Mouse (Mus musculus) cerebellum, postnatal 25 days (tissue): ENCODE results near the gene Abcb6.

Source experiments
- DNase-seq, 2 experiments: peaks; one replicate each; pipeline ENCODE4 v3.0.0; 2021; ENCODE audit warnings: mixed read lengths in 2 of 2

Abcb6 gene

DNA sequence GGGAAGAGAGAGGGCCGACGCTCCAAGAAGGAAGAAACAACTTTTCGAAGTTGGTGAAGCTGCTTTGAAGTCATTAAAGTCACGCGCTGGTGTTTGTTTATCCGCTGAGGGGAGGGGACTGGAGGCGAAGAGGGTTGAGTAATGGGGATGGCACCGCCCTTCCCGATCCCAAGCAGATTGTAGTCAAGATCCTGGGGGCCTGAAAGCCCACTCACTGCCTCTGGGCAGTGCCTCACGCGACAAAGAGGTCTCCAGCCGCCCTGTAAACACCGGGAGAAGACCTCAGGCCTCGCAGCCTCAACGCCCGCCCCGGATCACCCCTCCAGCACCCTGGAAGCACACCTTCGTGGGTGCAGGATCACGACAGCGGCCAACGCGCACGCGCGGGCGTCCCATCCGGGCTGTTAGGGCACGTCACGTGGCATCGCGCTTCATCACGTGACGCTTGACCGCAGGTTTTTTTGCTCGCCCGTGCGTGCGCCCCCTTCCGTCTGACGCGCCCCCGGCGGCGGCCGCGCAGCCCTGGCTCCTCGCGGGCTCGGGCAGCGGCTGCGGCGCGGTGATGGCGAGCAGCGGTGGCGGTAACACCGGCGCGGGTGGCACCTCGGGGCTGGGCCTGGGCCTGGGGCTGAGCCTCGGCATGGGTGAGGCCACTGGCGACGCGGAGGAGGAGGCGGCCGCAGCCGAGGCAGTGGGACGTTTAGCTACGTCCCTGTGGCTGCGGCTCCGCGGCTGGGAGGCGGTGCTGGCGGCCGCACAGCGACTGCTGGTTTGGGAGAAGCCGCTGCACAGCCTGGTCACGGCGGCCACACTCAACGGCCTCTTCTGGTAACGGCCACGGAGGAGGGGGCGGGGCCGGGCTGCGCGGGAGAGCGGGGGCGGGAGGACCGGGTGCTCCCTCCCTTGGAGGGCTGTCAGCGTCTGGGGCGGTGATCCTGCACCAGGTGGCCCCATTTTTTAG lies 37.6 kb downstream of the Abcb6 start, which contains the start of the genes Cnppd1 and Retreg2:
Cnppd1 (minus strand) TSS at position 411 of the 961 bp plus-strand sequence.
Retreg2 (plus strand) TSS at position 478 of the 961 bp plus-strand sequence.
- peak; percentile 98 for DNase-seq

- DNase-seq = peak; percentile 65 to 71
Observed at GRCm38 (mm10) chr1:75141486-75142190, 38.6 kb downstream of the Abcb6 start.

DNA sequence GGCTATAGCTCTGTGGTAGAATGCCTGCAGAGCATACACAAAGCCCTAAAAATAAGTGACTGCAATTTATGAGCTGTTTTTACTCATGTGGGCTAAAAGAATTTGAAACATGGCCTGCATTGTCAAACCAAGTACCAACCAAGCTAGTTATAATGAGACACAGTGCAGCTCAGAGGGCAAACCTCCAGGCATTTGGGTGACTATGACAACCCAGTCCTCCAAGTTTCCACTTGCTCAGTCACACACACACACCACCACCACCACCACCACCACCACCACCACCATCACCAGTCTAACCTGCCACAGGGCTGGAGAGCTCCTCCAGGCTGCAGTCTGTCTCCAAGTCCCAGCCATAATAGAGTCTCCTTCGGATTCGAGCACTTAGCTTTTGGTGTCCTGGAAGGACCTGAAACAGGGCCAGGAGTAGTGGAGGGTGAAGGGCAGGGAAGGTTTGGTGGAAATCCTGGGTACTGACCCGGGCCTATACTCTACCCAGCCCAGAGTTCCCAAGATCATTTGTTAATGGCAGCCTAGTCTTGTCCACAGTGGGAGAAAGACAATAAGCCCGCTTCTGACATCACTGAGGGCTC lies 39.5 kb downstream of the Abcb6 start:
- no peak for DNase-seq

DNA sequence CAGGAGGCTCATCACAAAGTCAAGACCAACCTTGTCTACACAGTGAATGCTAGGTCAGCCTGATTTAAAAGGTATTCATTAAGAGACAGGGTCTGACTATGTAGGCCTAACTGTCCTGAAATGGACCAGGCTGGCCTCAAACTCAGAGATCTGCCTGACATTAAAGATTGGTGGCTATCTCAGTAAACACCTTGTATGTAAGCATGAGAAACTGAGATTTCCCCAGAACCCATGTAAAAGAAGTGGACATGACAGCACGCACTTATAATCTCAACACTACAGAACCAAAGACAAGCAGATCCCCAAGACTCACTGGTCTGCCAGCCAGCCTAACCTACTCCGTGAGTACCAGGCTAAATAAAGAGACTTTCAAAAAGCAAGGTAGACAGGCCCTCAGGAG lies 41.7 kb downstream of the Abcb6 start:
- no peak for DNase-seq

DNA sequence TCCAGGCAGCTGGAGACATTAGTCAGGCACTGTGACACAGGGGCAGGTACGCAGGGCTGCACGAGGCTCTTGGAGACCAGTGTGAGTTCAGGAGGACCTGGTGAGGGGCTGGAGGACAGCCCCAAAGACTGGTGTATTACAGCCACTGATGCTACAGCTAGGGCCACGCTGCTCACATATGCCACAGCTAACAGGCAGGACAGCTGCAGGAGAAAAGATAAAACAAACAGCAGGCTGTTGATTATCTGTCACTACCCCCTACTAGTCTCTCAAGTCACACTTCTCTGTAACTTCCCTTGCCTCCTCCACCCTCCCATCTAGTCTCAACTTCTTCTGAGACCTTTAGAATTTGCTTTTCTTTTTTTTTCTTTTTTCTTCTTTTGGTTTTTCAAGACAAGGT lies 43.5 kb downstream of the Abcb6 start:
- no peak for DNase-seq

- DNase-seq = no peak
Observed at GRCm38 (mm10) chr1:75136293-75136692, 43.9 kb downstream of the Abcb6 start.

- DNase-seq = no peak
Observed at GRCm38 (mm10) chr1:75133421-75134207, 46.6 kb downstream of the Abcb6 start, which contains the start of gene Slc23a3. Slc23a3 (minus strand) TSS chr1:75133890.

DNA sequence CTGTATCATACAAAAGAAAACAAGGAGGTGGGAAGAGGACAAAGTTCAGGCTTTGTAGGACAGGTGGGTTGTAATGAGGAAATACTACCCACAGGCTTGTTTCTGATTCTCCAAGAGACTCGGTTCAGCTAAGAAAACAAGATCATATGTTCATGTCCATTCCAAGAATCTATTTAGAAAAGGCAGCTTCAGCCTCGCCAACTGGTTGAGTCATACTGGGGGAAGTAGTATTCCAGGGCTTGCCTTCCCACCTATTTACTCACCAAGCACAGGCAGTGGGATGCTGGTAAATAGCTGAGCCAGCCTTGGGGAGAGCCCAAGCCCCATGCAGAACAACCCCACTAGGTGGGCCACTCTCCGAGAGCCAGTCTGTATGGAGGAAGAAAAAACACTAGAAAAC lies 51.6 kb downstream of the Abcb6 start:
- no peak for DNase-seq

DNA sequence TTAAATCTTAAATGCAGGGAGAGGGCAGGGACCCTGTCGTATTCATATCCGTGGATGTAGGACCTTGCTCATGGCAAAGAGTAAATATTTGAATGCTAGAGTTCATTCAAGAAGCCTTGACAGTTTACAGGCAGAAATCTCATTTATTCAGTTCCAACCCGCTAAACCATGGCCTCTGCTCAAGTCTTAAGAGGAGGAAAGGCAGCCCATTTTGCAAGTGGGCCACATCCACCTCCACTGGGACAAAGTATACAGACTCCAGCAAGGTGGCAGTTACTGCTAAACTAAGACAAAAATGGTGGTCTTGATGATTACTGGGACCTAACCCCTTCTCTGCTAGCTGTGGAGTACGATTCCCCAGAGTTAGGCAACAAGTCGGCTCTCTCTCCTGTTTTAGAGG lies 54.8 kb downstream of the Abcb6 start:
- DNase-seq = no peak

- peak; percentile 95 to 96 for DNase-seq
Observed at GRCm38 (mm10) chr1:75124346-75125321, 55.6 kb downstream of the Abcb6 start, which contains the start of gene Nhej1. Nhej1 (minus strand) TSS chr1:75125200.

DNA sequence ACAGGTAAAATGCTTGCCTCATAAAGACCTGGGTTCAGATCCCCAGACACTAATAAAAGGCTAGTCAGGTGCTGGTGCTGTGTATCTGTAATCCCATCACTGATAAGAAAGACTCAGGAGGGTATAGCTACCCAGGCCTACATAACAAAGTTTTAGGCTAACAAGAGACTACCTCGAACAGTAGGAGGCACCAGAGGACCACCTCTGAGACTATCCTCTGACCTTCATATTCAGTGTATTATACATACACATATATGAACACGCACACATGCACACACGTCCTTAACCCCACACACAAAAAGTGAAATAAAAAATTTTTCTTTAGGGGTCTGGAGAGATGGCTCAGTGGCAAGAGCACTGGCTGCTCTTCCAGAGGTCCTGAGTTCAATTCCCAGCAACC lies 58.0 kb downstream of the Abcb6 start:
- no peak for DNase-seq
